Mouse (Mus musculus) hematopoietic stem cell, adult 5-6 weeks (primary cell): ENCODE results near the gene Tnni1. TPM values are rescaled to one million over a fixed set of nuclear protein-coding genes. Genes with fewer than 3 reads are reported as not detected.

Experiments used
- ATAC-seq, 2 experiments: fragments of 125-278 bp in 1 of 2; replicated peaks in 1 of 2; 2 replicates each; pipeline ENCODE4 v1.8.0; 2016 to 2017; ENCODE audit warnings: inconsistent platforms in 2 of 2, mild to moderate bottlenecking in 2 of 2, moderate number of reproducible peaks in 2 of 2, low read depth in 1 of 2, moderate TSS enrichment in 1 of 2; ENCODE audit not compliant: low FRiP score in 2 of 2, poor library complexity in 2 of 2, severe bottlenecking in 2 of 2, insufficient read depth in 1 of 2, low TSS enrichment in 1 of 2
- total RNA-seq: library from RNA; stranded (forward); fragments of 172-1452, 232-1000 nt; gene quantifications from 2 replicates; pipeline ENCODE4 v1.2.3, GENCODE M21; 2017

The Tnni1 gene
- total RNA-seq, 1 experiment from 2014 or later = not detected

- no peak for ATAC-seq
Measured at GRCm38 (mm10) chr1:135852044-135852756, 73.0 kb downstream of the Tnni1 start.

GRCm38 (mm10) chr1:135853200-135853599 lies 74.0 kb downstream of the Tnni1 start:
- no peak for ATAC-seq

- no peak for ATAC-seq
Measured at GRCm38 (mm10) chr1:135854591-135855343, 75.5 kb downstream of the Tnni1 start.

- no peak for ATAC-seq
Measured at GRCm38 (mm10) chr1:135855344-135855687, 76.1 kb downstream of the Tnni1 start.

- no peak for ATAC-seq
Measured at GRCm38 (mm10) chr1:135856070-135856469, 76.8 kb downstream of the Tnni1 start.

- no peak for ATAC-seq
Measured at GRCm38 (mm10) chr1:135857137-135857775, 78.0 kb downstream of the Tnni1 start.

- no peak for ATAC-seq
Measured at GRCm38 (mm10) chr1:135858533-135858932, 79.3 kb downstream of the Tnni1 start.

Other genes with a start within 250 kb of the Tnni1 start
- gene Nav1, start 172.1 kb upstream of the Tnni1 start, total RNA-seq = 4.7 and 7.0 TPM in 2 replicates
- 148 and 162 TPM in 2 replicates for gene Csrp1, start 59.4 kb upstream of the Tnni1 start, total RNA-seq
- gene Phlda3, start 13.3 kb upstream of the Tnni1 start, total RNA-seq = 2.6 TPM in 1 of 2 replicates, not detected in the other
- gene Lad1, start 39.2 kb downstream of the Tnni1 start, total RNA-seq = not detected in 2 replicates
- not detected in 2 replicates for gene Tnnt2, start 56.9 kb downstream of the Tnni1 start, total RNA-seq
- gene Pkp1, start 139.8 kb downstream of the Tnni1 start, total RNA-seq = not detected in 2 replicates
- not detected in 2 replicates for gene Igfn1, start 226.9 kb downstream of the Tnni1 start, total RNA-seq
- gene Tmem9, start 228.7 kb downstream of the Tnni1 start, total RNA-seq = 17.3 and 33.3 TPM in 2 replicates